Comparison of ENCODE assay signal across 8 mouse cellular contexts in the genomic region with DNA sequence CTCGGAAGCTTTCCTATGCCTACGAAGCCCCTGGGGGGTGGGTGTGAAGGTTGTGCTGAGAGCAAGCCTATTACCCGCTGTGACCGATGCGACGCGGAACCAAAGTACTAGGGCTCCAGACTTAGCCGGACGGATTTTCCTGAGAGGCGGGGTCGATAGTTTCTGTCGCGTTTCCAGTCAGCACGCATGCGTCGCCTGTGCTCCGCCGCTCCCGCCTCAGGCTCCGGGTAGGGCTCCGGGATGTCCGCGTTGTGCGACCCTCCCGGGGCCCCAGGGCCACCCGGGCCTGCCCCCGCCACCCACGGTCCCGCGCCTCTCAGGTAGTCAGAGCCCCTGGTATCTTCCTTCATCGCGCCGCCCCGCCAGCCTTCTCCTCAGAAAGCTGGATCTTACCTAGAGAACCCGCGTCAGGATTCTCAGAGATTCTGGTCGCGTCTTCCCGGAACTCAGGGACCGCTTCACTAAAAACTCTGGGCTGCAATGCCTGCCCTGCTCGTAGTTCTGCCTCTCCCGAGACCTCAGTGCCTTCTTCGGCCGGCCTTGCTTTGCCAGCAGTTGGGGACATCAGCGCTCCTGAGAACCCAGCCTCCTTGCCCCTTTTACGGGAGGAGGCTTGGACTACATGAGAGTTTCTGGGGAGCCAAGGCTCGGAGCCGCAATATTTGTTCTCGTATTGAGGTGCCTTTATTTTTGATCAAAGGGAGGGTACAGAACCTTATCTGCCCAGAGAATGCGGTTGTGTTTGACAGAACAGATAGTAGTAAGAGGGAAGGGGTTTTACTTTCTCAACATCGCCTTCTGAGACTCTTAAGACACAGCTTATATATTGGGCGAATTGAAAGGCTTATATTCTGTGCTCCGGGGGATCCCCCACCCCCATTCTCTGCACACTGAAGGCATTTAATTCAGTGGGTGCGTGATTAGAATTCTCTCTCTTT. TPM values are rescaled to one million over a fixed set of nuclear protein-coding genes. Genes with fewer than 3 reads are reported as not detected.
DNase-seq lines count a peak whose midpoint lies in the region; ATAC-seq lines count a peak whose summit lies in the region.

A gene (plus strand): TSS at position 177 of the 938 bp plus-strand sequence.

- 0 out of 2 replicates have a peak, but pooled peaks cover 11% of the 10 kb centered on the region for H3K36me3 ChIP-seq in hindbrain, embryonic 15.5 days

- H3K27ac ChIP-seq in hindbrain, embryonic 15.5 days (replicated peaks) = peak within 1 kb of the TSS; percentile 87

- WGBS in hindbrain, embryonic 15.5 days = 3% methylated on average over 54 of the region's 54 CpGs

- H3K4me1 ChIP-seq in hindbrain, embryonic 15.5 days (replicated peaks) = peaks cover 28% of the 10 kb centered on the region

- no peaks in the 10 kb centered on the region for H3K9me3 ChIP-seq in hindbrain, embryonic 15.5 days

- peak within 1 kb of the TSS; percentile 83 for H3K9ac ChIP-seq in hindbrain, embryonic 15.5 days

- no peaks in the 10 kb centered on the region for H3K27me3 ChIP-seq in hindbrain, embryonic 15.5 days

- peak within 1 kb of the TSS; percentile 84 for H3K4me2 ChIP-seq in hindbrain, embryonic 15.5 days

- peak within 1 kb of the TSS; percentile 62 for H3K4me3 ChIP-seq in hindbrain, embryonic 15.5 days

- DNase-seq in ZHBTc4 (ENCODE audit: low read depth, low spot score) = peak; percentile 95
- peak; percentile 86 to 90 for DNase-seq in cerebellum, postnatal 36 days
- DNase-seq in gastrocnemius, adult 18-20 months (ENCODE audit: low spot score) = peak; percentile 89
- DNase-seq in left cerebral cortex, adult 11 months (ENCODE audit: low spot score) = peak; percentile 65
- DNase-seq in lung, postnatal 4 days = peak; percentile 89 to 90
- DNase-seq in retina, postnatal 1 day = peak; percentile 94
- peak; percentile 88 for DNase-seq in thymus, postnatal 4 days

- peak; percentile 43 for ATAC-seq in hindbrain, embryonic 15.5 days (ENCODE audit: low FRiP score, low read depth)

RNA-seq across cellular contexts. Expression of the gene that starts here (rescaled TPM):
- total RNA-seq in gastrocnemius, adult 18-20 months (2021) = 1 to 10 TPM; 9.2 to 9.9 TPM
- 33.0 and 35.3 TPM in 2 replicates for polyA plus RNA-seq in hindbrain, embryonic 15.5 days (2015; fragmentation: Nextera tagmentation; extraction: Ambion mirVana)

Comparison
In these comparisons a context has a peak if more than half of its experiments do, and no peak if none do; other contexts are left out.
1. Peak in every context shown above with its lines: DNase-seq, ATAC-seq, H3K4me3 ChIP-seq and H3K27ac ChIP-seq.